Mouse (Mus musculus) gastrocnemius, postnatal 36 days (tissue): Measurements from ENCODE around the gene Nfatc3. TPM values are rescaled to one million over a fixed set of nuclear protein-coding genes. Genes with fewer than 3 reads are reported as not detected.

Experiments
- DNase-seq, 2 experiments: peaks; one replicate each; pipeline ENCODE4 v3.0.0; 2022
- intact Hi-C: fragments of 180-260 bp; cut with DNase I; formaldehyde crosslinking; loops from one replicate; pipeline ENCODE4 v1.15.1; 2025
- total RNA-seq, 2 experiments: library from RNA; stranded (reverse); gene quantifications; 2 replicates each; pipeline ENCODE4 v1.2.3; 2021

Nfatc3 gene
- total RNA-seq, 2 experiments from 2014 or later: 19.5 to 22.8 TPM

- intact Hi-C loops: no loop called here
- DNase-seq: no peak
These were observed 3.6 kb upstream of the Nfatc3 start for GRCm38 (mm10) chr8:106055038-106055437.

- intact Hi-C loops: no loop called here
- no peak for DNase-seq
These were observed 2.1 kb upstream of the Nfatc3 start for GRCm38 (mm10) chr8:106056455-106056982.

- intact Hi-C loops: no loop called here
- DNase-seq: peak in 1 of 2 experiments; percentile 49
These were observed 1.2 kb downstream of the Nfatc3 start for GRCm38 (mm10) chr8:106059613-106060371.

- DNase-seq: no peak
These were observed 1.9 kb downstream of the Nfatc3 start for GRCm38 (mm10) chr8:106060521-106060920.

GRCm38 (mm10) chr8:106061686-106062085, 3.0 kb downstream of the Nfatc3 start:
- intact Hi-C loops: no loop called here
- no peak for DNase-seq

More at GRCm38 (mm10) chr8:106060521-106060920, 1.9 kb downstream of the Nfatc3 start:
- intact Hi-C loops: no loop called here

GRCm38 (mm10) chr8:106063046-106063445, 4.4 kb downstream of the Nfatc3 start:
- intact Hi-C loops: no loop called here
- no peak for DNase-seq

- DNase-seq: no peak
- intact Hi-C loops: no loop called here
These were observed 8.1 kb downstream of the Nfatc3 start for GRCm38 (mm10) chr8:106066721-106067120.

- intact Hi-C loops: no loop called here
- no peak for DNase-seq
These were observed 10.9 kb downstream of the Nfatc3 start for GRCm38 (mm10) chr8:106069565-106069964.

GRCm38 (mm10) chr8:106072113-106072512, 13.5 kb downstream of the Nfatc3 start:
- intact Hi-C loops: no loop called here
- DNase-seq: no peak

- intact Hi-C loops: no loop called here
- DNase-seq: no peak
These were observed 15.6 kb downstream of the Nfatc3 start for GRCm38 (mm10) chr8:106074236-106074635.

GRCm38 (mm10) chr8:106074659-106075058, 16.0 kb downstream of the Nfatc3 start:
- intact Hi-C loops: no loop called here
- DNase-seq: no peak

- intact Hi-C loops: no loop called here
- peak in 1 of 2 experiments; percentile 11 for DNase-seq
These were observed 16.7 kb downstream of the Nfatc3 start for GRCm38 (mm10) chr8:106075161-106075862.

- intact Hi-C loops: no loop called here
- no peak for DNase-seq
These were observed 17.2 kb downstream of the Nfatc3 start for GRCm38 (mm10) chr8:106075863-106076174.

GRCm38 (mm10) chr8:106076612-106077011, 18.0 kb downstream of the Nfatc3 start:
- intact Hi-C loops: no loop called here
- no peak for DNase-seq

GRCm38 (mm10) chr8:106077452-106078067, 18.9 kb downstream of the Nfatc3 start:
- DNase-seq: no peak
- intact Hi-C loops: no loop called here

GRCm38 (mm10) chr8:106102321-106102720, 43.7 kb downstream of the Nfatc3 start:
- DNase-seq: no peak
- intact Hi-C loops: no loop called here

GRCm38 (mm10) chr8:106103888-106104287, 45.2 kb downstream of the Nfatc3 start:
- intact Hi-C loops: loop anchor here (1.0 kb wide), 1 partner anchor 24 kb away; no protein-coding TSS in a partner anchor

GRCm38 (mm10) chr8:106106193-106106592, 47.6 kb downstream of the Nfatc3 start:
- intact Hi-C loops: no loop called here
- no peak for DNase-seq

More at GRCm38 (mm10) chr8:106103888-106104287, 45.2 kb downstream of the Nfatc3 start:
- DNase-seq: no peak

- intact Hi-C loops: no loop called here
- peak in 1 of 2 experiments; percentile 15 for DNase-seq
These were observed 49.4 kb downstream of the Nfatc3 start for GRCm38 (mm10) chr8:106108080-106108479.

GRCm38 (mm10) chr8:106108729-106109128, 50.1 kb downstream of the Nfatc3 start:
- peak in 1 of 2 experiments; percentile 31 for DNase-seq
- intact Hi-C loops: no loop called here

GRCm38 (mm10) chr8:106112041-106112440, 53.4 kb downstream of the Nfatc3 start:
- DNase-seq: no peak
- intact Hi-C loops: loop anchor here (10.0 kb wide), 1 partner anchor 117 kb away; the partner anchor contains the start of gene Dus2
